Mouse (Mus musculus) kidney, embryonic 14.5 days (tissue): ENCODE data around the gene Anp32a. TPM values are rescaled to one million over a fixed set of nuclear protein-coding genes. Genes with fewer than 3 reads are reported as not detected.
A peak's percentile ranks its signal among the peaks of the same experiment; 100 is the strongest.

Experiments
- ATAC-seq: fragments of 200-750 bp; cut with Nextera tagmentation; 2 replicates; pipeline ENCODE4 v1.8.0; 2017; ENCODE audit warnings: moderate number of reproducible peaks, mild to moderate bottlenecking, moderate TSS enrichment, moderate library complexity; ENCODE audit not compliant: low FRiP score, low TSS enrichment
- H3K27ac ChIP-seq: fragments of 300-500 bp; sonication (generic); 2 replicates; pipeline ENCODE4 v1.5.1; 2014; ENCODE audit warnings: low read depth, mild to moderate bottlenecking, low read length, moderate library complexity, mixed read lengths
- H3K27me3 ChIP-seq: fragments of 300-500 bp; sonication (generic); 2 replicates; pipeline ENCODE4 v1.6.1; 2014; ENCODE audit warnings: mild to moderate bottlenecking, low read length; ENCODE audit not compliant: control insufficient read depth, insufficient read depth
- H3K36me3 ChIP-seq: fragments of 300-500 bp; sonication (generic); 2 replicates; pipeline ENCODE4 v1.6.1; 2014; ENCODE audit warnings: low read length, mixed read lengths; ENCODE audit not compliant: control insufficient read depth, insufficient read depth
- H3K4me1 ChIP-seq: fragments of 300-500 bp; sonication (generic); 2 replicates; pipeline ENCODE4 v1.6.1; 2014; ENCODE audit warnings: low read length, mixed read lengths; ENCODE audit not compliant: control insufficient read depth, insufficient read depth
- H3K4me2 ChIP-seq: fragments of 300-500 bp; sonication (generic); replicated peaks from 2 replicates; pipeline ENCODE4 v1.6.1; 2014; ENCODE audit warnings: low read depth, mild to moderate bottlenecking, low read length
- H3K4me3 ChIP-seq: fragments of 300-500 bp; sonication (generic); 2 replicates; pipeline ENCODE4 v1.5.1; 2014; ENCODE audit warnings: mild to moderate bottlenecking, low read length
- H3K9ac ChIP-seq: fragments of 300-500 bp; sonication (generic); 2 replicates; pipeline ENCODE4 v1.6.1; 2014; ENCODE audit warnings: low read depth, mild to moderate bottlenecking, low read length, moderate library complexity
- H3K9me3 ChIP-seq: fragments of 300-500 bp; sonication (generic); 2 replicates; pipeline ENCODE4 v1.6.1; 2016; ENCODE audit warnings: low read length; ENCODE audit not compliant: control insufficient read depth
- WGBS: fragments of 180-500 bp; shearing (Covaris S2); extraction: QIAGEN DNeasy Blood & Tissue Kit; methylation state at CpG from one replicate; pipeline ENCODE4 v1.1.7; 2014; 5-methylcytosine and 5-hydroxymethylcytosine counted together
- polyA plus RNA-seq: library from polyadenylated mRNA; unstranded; fragments of >200 nt; fragmentation: Nextera tagmentation; extraction: Ambion mirVana; gene quantifications from 2 replicates; pipeline ENCODE4 v1.2.1, GENCODE M21; 2014

The Anp32a gene
- 155 and 214 TPM in 2 replicates for polyA plus RNA-seq

DNA sequence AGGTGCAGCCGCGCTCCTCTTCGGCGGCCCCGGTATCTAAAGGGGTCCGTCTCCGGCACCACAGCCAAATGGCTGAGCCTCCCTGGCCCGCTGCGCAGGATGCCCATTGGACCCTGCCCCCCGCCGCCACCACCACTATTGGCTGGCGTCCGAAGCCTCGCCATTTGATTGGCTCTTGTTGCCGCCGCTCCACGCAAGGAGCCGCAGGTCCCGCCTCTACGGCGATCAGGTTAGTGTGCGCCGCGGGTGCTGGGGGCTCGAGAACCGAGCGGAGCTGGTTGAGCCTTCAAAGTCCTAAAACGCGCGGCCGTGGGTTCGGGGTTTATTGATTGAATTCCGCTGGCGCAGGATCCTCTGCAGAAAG, at the start of gene Anp32a:
TSS of gene Anp32a (plus strand) at position 171 of the 364 bp plus-strand sequence.
- peak within 1 kb of the TSS; percentile 100 for H3K27ac ChIP-seq
- no peaks in the 10 kb centered on the region for H3K36me3 ChIP-seq
- no peaks in the 10 kb centered on the region for H3K27me3 ChIP-seq
- peaks cover 13% of the 10 kb centered on the region for H3K4me1 ChIP-seq
- H3K9ac ChIP-seq = peak within 1 kb of the TSS; percentile 99
- peak; percentile 89 for ATAC-seq
- no peaks in the 10 kb centered on the region for H3K9me3 ChIP-seq
- WGBS = 0% methylated on average over 32 of the region's 34 CpGs
- peak within 1 kb of the TSS; percentile 81 for H3K4me3 ChIP-seq
- peak within 1 kb of the TSS; percentile 63 for H3K4me2 ChIP-seq

DNA sequence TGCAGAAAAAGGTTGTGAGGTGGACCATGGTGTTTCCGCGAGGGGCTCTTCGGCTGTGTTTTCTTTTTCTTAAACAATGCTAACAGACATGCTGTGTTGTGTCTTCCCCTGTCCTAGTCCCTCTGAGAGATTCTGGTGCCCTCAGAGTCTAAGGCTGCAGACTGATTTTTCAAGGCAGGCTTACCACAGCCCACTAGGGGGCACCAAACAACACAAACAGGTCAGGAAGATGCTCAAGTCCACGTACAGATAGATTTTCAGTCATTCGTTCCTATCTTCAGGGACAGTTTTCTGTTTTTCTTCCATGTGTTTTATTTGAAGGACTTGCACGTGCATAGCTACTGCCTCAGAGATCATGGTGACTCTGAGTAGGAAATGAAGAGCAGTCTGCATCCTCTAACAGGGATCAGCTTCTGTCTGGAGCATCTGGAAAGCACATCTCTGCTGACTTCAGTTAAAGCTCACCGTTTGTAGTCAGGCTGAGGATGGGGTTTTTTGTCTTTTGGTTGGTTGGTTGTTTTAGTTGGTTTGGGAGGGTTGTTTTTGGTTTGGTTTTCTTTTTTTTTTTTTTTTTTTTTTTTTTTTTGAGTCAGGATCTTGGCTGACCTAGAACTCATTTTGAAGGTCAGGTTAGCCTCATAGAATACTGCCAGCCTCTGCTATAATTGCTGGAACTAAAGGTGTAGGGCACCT, 45.9 kb upstream of the Anp32a start:
- Histone ChIP-seq H3K9me3 (no peaks in the 10 kb centered on the region), H3K4me2 (no peak overlapping the region), H3K36me3 (no peaks in the 10 kb centered on the region), H3K4me3 (no peak overlapping the region), H3K27ac (no peak overlapping the region), H3K27me3 (no peaks in the 10 kb centered on the region), H3K4me1 (no peaks in the 10 kb centered on the region), H3K9ac (no peak overlapping the region)
- ATAC-seq = no peak
- whole genome bisulfite sequencing = 32% methylated on average over 7 of the region's 7 CpGs

DNA sequence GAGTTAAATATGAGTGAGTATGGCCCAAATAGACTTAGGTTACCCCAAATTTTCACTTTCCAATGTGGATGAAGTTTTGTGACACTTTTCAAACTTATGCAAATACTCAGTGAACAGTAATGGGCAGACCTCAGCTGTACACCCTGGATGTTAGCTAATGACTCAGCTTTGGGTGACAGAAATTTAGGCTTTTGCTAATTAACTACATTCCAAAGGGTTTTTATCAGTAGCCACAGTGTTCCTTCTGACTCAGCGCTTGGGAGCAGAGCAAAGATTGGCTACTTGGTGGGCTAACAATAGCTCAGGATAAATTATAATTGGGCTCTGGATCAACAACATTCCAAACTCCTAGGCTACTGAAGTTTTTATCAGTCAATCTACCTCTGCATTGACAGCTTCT, 44.2 kb upstream of the Anp32a start:
- Histone ChIP-seq H3K4me1 (no peaks in the 10 kb centered on the region), H3K9ac (no peak overlapping the region), H3K9me3 (no peaks in the 10 kb centered on the region), H3K4me2 (no peak overlapping the region), H3K27ac (no peak overlapping the region), H3K36me3 (no peaks in the 10 kb centered on the region), H3K27me3 (no peaks in the 10 kb centered on the region), H3K4me3 (no peak overlapping the region)
- ATAC-seq = no peak
- 88% methylated on average over 1 of the region's 1 CpGs for WGBS

DNA sequence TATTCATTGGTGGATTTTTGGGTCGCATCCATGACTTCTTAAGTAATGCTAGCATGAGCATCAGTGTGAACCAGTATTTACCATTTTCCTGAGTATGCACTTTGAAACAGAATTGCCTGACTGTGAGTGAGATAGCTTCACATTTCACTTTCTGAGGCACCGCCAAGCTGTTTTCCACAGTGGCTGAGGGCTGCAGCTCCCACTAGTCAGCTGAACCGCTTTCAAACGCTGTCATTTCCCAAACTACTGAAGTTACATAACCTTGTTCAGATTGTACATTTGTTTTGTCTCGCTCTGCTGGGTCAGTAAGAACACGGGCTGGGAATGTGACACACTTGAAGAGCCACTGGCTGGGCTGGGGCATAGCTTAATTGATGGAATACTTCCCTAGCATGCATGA, 25.5 kb upstream of the Anp32a start:
- Histone ChIP-seq H3K27ac (no peak overlapping the region), H3K9me3 (no peaks in the 10 kb centered on the region), H3K4me1 (no peaks in the 10 kb centered on the region), H3K4me3 (no peak overlapping the region), H3K9ac (no peak overlapping the region), H3K4me2 (no peak overlapping the region), H3K36me3 (no peaks in the 10 kb centered on the region), H3K27me3 (no peaks in the 10 kb centered on the region)
- ATAC-seq = no peak
- 88% methylated on average over 6 of the region's 6 CpGs for WGBS

DNA sequence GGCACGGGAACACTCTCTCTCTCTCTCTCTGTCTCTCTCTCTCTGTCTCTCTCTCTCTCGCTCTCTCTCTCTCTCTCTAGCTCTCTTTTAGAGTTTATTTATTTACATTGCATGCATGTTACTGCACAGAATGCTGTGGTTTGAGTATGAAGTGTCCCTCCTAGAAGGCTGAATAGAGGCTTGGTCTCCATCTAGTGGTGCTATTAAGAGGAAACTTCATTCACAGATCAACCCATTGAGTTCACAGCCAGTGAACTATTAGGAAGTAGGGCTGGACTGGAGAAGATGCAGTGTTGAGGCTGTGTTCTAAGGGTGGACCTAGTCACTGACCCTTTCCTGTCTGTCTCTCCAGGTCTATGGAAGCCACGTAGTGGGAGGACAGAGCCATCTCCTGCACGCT, 22.4 kb upstream of the Anp32a start:
- no peak overlapping the region for H3K4me3 ChIP-seq
- no peaks in the 10 kb centered on the region for H3K9me3 ChIP-seq
- no peak overlapping the region for H3K27ac ChIP-seq
- ATAC-seq = no peak
- H3K9ac ChIP-seq = no peak overlapping the region
- 84% methylated on average over 4 of the region's 4 CpGs for WGBS
- no peaks in the 10 kb centered on the region for H3K27me3 ChIP-seq
- no peaks in the 10 kb centered on the region for H3K4me1 ChIP-seq
- no peaks in the 10 kb centered on the region for H3K36me3 ChIP-seq
- H3K4me2 ChIP-seq = no peak overlapping the region

DNA sequence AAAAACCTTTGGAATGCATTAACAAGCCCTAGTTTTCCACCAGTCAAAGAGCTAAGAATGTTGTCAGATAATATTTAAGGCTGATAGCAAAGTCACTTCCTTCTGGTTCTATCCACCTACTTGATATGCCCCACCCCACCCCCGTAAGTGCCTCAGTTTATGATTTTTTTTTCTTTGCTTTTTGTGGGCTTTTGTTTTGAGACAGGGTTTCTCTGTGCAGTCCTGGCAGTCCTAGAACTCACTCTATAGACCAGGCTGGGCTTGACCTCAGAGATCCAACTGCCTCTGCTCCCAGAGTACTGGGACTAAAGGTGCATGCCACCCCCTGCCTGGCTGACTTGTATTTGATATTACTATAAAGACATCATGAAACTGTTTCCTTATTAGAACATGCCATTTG, 17.3 kb upstream of the Anp32a start:
- no peak for ATAC-seq
- H3K27me3 ChIP-seq = no peaks in the 10 kb centered on the region
- no peak overlapping the region for H3K27ac ChIP-seq
- H3K4me3 ChIP-seq = no peak overlapping the region
- 88% methylated on average over 1 of the region's 1 CpGs for WGBS
- H3K4me1 ChIP-seq = no peaks in the 10 kb centered on the region
- H3K9ac ChIP-seq = no peak overlapping the region
- no peak overlapping the region for H3K4me2 ChIP-seq
- H3K36me3 ChIP-seq = no peaks in the 10 kb centered on the region
- no peaks in the 10 kb centered on the region for H3K9me3 ChIP-seq

DNA sequence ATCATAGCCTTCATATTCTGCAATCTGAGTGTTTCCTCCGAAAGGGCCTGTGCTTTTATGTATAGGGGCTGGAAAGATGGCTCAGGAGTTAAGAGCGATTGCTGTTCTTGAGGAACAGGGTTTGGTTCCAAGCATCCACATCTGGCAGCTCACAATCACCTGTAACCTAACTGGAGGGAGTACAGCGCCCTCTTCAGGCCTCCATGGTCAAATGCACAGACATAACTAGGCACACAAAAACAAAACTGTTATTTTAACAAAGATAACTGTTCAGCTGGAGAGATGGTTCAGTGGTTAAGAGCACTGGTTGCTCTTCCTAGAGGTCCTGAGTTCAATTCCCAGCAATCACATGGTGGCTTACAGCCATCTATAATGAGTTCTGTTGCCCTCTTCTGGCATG, 15.1 kb upstream of the Anp32a start:
- Histone ChIP-seq H3K9me3 (no peaks in the 10 kb centered on the region), H3K9ac (no peak overlapping the region), H3K4me1 (no peaks in the 10 kb centered on the region), H3K36me3 (no peaks in the 10 kb centered on the region), H3K27me3 (no peaks in the 10 kb centered on the region), H3K27ac (no peak overlapping the region), H3K4me2 (no peak overlapping the region), H3K4me3 (no peak overlapping the region)
- WGBS = 77% methylated on average over 3 of the region's 3 CpGs
- ATAC-seq = no peak

DNA sequence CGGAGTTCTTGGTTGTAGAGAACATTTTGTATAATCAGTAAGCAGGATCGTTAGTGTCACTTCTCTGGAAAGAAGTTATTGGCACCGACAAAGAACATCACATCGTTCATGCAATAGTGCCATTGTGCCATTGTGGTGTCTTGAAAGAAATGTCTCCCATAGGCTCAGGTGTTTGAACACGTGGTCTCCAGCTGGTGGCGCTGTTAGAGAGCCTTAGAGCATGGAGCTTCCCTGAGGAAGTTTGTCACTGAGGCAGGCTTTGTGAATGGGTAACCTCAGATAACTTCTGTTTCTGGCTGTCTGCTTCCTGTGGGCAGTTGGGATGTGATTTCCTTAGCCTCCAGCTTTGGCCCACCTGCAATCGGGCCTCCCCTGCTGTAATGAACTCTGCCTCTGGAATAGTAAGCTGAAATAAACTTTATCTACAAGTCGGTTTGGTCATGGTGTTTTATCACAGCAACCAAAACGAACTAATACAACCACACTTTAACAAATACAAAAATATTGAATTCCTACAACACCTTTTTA, 6.7 kb upstream of the Anp32a start:
- Histone ChIP-seq H3K4me1 (no peaks in the 10 kb centered on the region), H3K4me2 (no peak overlapping the region), H3K9ac (no peak overlapping the region), H3K27me3 (no peaks in the 10 kb centered on the region), H3K36me3 (no peaks in the 10 kb centered on the region), H3K4me3 (no peak overlapping the region), H3K27ac (no peak overlapping the region), H3K9me3 (no peaks in the 10 kb centered on the region)
- 91% methylated on average over 9 of the region's 9 CpGs for WGBS
- no peak for ATAC-seq

DNA sequence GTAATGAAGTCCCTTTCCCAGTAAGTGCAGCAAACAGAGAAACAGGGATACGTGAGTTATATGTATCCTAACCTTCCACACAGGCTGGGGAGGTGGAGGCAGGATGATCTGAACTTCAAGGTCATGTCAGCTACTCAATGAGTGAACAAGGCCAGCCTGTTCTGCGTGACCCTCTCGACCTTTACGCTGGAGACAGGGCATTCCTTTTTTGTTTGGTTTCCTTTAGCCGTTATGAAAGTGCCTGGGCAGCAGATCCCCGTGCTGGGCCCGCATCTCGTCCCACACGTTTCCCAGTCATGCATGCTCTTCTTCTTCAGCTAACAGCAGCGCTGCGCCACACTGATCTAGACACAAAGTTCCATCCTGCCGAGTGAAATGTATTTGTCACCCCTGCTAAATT, 5.7 kb upstream of the Anp32a start:
- H3K4me1 ChIP-seq = no peaks in the 10 kb centered on the region
- no peak overlapping the region for H3K27ac ChIP-seq
- no peak overlapping the region for H3K4me3 ChIP-seq
- H3K9ac ChIP-seq = no peak overlapping the region; the same call in 1 of the 2 replicates
- no peaks in the 10 kb centered on the region for H3K36me3 ChIP-seq
- 43% methylated on average over 12 of the region's 12 CpGs for WGBS
- no peak for ATAC-seq
- no peaks in the 10 kb centered on the region for H3K27me3 ChIP-seq
- H3K4me2 ChIP-seq = no peak overlapping the region
- H3K9me3 ChIP-seq = no peaks in the 10 kb centered on the region
